Mouse (Mus musculus) G1E (cell line): ENCODE results near the gene Tarbp1.

ENCODE experiments used
- CTCF ChIP-seq: IDR thresholded peaks from 2 replicates; pipeline ENCODE4 v1.5.1; 2012; ENCODE audit warnings: low read depth, low read length, inconsistent platforms, mixed read lengths
- GATA1 ChIP-seq: IDR thresholded peaks from 2 replicates; pipeline ENCODE4 v1.6.1; 2012; ENCODE audit warnings: borderline replicate concordance, low read length, inconsistent platforms, mixed read lengths
- TAL1 ChIP-seq: conservative IDR thresholded peaks from 2 replicates; pipeline ENCODE4 v1.6.1; 2012; ENCODE audit warnings: low read depth, low read length, inconsistent platforms, mixed read lengths

DNA sequence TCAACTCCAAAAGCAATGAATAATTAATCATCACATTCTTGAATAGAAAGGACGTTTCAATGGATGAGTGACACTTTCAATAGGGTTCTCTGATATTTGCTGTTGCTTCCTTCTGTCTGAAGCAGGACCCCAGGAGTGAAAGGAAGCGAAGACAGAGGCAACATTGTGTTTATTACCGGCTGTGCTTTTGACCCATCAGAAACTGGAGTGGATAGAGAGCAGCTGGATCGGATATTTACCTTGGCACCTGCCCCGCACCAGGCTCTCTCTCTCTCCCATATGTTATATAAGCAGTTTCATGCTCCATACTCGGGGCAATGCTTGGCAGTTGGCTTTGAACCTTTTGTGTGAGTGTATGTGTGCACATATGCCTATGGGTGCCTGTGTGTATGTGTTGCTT, 23.6 kb upstream of the Tarbp1 start:
- TF ChIP-seq CTCF (no peak), TAL1 (no peak), GATA1 (no peak)
